ENCODE assay signal across 13 mouse cellular contexts in genomic region chr15:83746311-83746710, GRCm38 (mm10). TPM values are rescaled to one million over a fixed set of nuclear protein-coding genes. Genes with fewer than 3 reads are reported as not detected.
DNase-seq lines count a peak whose midpoint lies in the region; ATAC-seq and TF ChIP-seq lines count a peak whose summit lies in the region.
"Had no signal": no experiment of that assay in that cellular context is flagged by ENCODE, and none has a peak within 500 bp of the region (broad histone marks: within the 10 kb centered on the region; RNA-seq: fewer than 3 reads in every experiment).

No protein-coding gene starts in this region.

- H3K4me1 ChIP-seq in heart, embryonic 13.5 days: peaks cover 22% of the 10 kb centered on the region
- peaks cover 2% of the 10 kb centered on the region for H3K4me1 ChIP-seq in stomach, embryonic 16.5 days (ENCODE audit: control insufficient read depth, insufficient read depth, low read length)
- H3K4me1 ChIP-seq in stomach, postnatal 0 days (replicated peaks; ENCODE audit: control insufficient read depth, insufficient read depth): no peaks in the 10 kb centered on the region
- H3K4me1 ChIP-seq: liver, embryonic 13.5 days had no signal

- intact Hi-C loops in heart, postnatal 36 days (cut with DNase I): no loop called here
- intact Hi-C loops in left cerebral cortex, postnatal 14 days (cut with DNase I): no loop called here

- no peaks in the 10 kb centered on the region for H3K36me3 ChIP-seq in heart, embryonic 13.5 days
- no peaks in the 10 kb centered on the region for H3K36me3 ChIP-seq in stomach, embryonic 16.5 days (ENCODE audit: control insufficient read depth, insufficient read depth, low read length)
- no peaks in the 10 kb centered on the region for H3K36me3 ChIP-seq in stomach, postnatal 0 days (ENCODE audit: control insufficient read depth, insufficient read depth, low read length)
- H3K36me3 ChIP-seq: liver, embryonic 13.5 days had no signal

- peak overlapping the region; percentile 58 for H3K27ac ChIP-seq in heart, embryonic 13.5 days (replicated peaks)
- H3K27ac ChIP-seq in stomach, embryonic 16.5 days (ENCODE audit: low read length): no peak overlapping the region
- no peak overlapping the region for H3K27ac ChIP-seq in stomach, postnatal 0 days (replicated peaks)
- H3K27ac ChIP-seq: forebrain, embryonic 13.5 days; liver, embryonic 13.5 days had no signal

- no peak for TF ChIP-seq CTCF in stomach, postnatal 0 days (IDR thresholded peaks at IDR 0.05; ENCODE audit: low read depth)

- no peak for TF ChIP-seq EP300 in stomach, postnatal 0 days (optimal IDR thresholded peaks at IDR 0.05)

- H3K4me2 ChIP-seq in heart, embryonic 13.5 days: 0 out of 2 replicates have a peak overlapping the region, but pooled peaks have one; percentile 0
- H3K4me2 ChIP-seq in stomach, embryonic 16.5 days (ENCODE audit: low read depth, low read length): no peak overlapping the region
- no peak overlapping the region for H3K4me2 ChIP-seq in stomach, postnatal 0 days (replicated peaks; ENCODE audit: low read depth)
- H3K4me2 ChIP-seq: forebrain, embryonic 13.5 days; liver, embryonic 13.5 days; midbrain, embryonic 11.5 days had no signal

- H3K27me3 ChIP-seq in heart, embryonic 13.5 days (replicated peaks): peaks cover 13% of the 10 kb centered on the region
- H3K27me3 ChIP-seq in stomach, embryonic 16.5 days (ENCODE audit: control insufficient read depth, insufficient read depth, low read length): no peaks in the 10 kb centered on the region; the same call in 1 of the 2 replicates
- no peaks in the 10 kb centered on the region for H3K27me3 ChIP-seq in stomach, postnatal 0 days (ENCODE audit: control insufficient read depth, insufficient read depth, low read length)
- H3K27me3 ChIP-seq: liver, embryonic 13.5 days had no signal

- WGBS in heart, embryonic 13.5 days: 31% methylated on average over 16 of the region's 16 CpGs
- WGBS in stomach, embryonic 16.5 days: 41% methylated on average over 16 of the region's 16 CpGs
- WGBS in stomach, postnatal 0 days: 42% methylated on average over 16 of the region's 16 CpGs

- no peaks in the 10 kb centered on the region for H3K9me3 ChIP-seq in heart, embryonic 13.5 days
- no peaks in the 10 kb centered on the region for H3K9me3 ChIP-seq in stomach, embryonic 16.5 days (replicated peaks; ENCODE audit: control insufficient read depth, low read length)
- no peaks in the 10 kb centered on the region for H3K9me3 ChIP-seq in stomach, postnatal 0 days (ENCODE audit: control insufficient read depth, low read length)
- H3K9me3 ChIP-seq: forebrain, embryonic 13.5 days; liver, embryonic 13.5 days had no signal

- no peak for ATAC-seq in heart, embryonic 13.5 days (ENCODE audit: extremely low read depth, insufficient number of reproducible peaks, low FRiP score, low TSS enrichment)
- peak; percentile 13; the same call in 1 of the 2 replicates for ATAC-seq in stomach, embryonic 16.5 days (ENCODE audit: insufficient read depth, low FRiP score)
- ATAC-seq in stomach, postnatal 0 days (ENCODE audit: low FRiP score, low TSS enrichment): no peak
- ATAC-seq: forebrain, embryonic 13.5 days had no signal

- H3K4me3 ChIP-seq in heart, embryonic 13.5 days: no peak overlapping the region
- no peak overlapping the region for H3K4me3 ChIP-seq in stomach, embryonic 16.5 days (replicated peaks; ENCODE audit: low read length)
- H3K4me3 ChIP-seq in stomach, postnatal 0 days (ENCODE audit: low read depth, low read length): no peak overlapping the region
- H3K4me3 ChIP-seq: forebrain, embryonic 13.5 days; liver, embryonic 13.5 days had no signal

- no peak overlapping the region for H3K9ac ChIP-seq in heart, embryonic 13.5 days
- no peak overlapping the region for H3K9ac ChIP-seq in stomach, embryonic 16.5 days (ENCODE audit: low read length)
- H3K9ac ChIP-seq in stomach, postnatal 0 days (ENCODE audit: low read length): no peak overlapping the region
- H3K9ac ChIP-seq: forebrain, embryonic 13.5 days; liver, embryonic 13.5 days had no signal

- no peak for DNase-seq in heart, postnatal 36 days
- DNase-seq in stomach, postnatal 0 days (ENCODE audit: low spot score): no peak
- peak; percentile 86 to 88 for DNase-seq in left cerebral cortex, postnatal 14 days (ENCODE audit: low spot score in 2 of 2)
- DNase-seq in cerebellum, adult 18-20 months: no peak
- DNase-seq in spleen, postnatal 10 days (ENCODE audit: low spot score in 2 of 2): no peak
- no peak for DNase-seq in thymus, postnatal 10 days (ENCODE audit: low spot score in 2 of 2)
- DNase-seq: kidney, adult 8-10 months; liver, embryonic 13.5 days had no signal

RNA-seq across cellular contexts. Expression of gene Scube1, which starts 21.5 kb away (rescaled TPM):
- 9.1 and 11.0 TPM in 2 replicates for polyA plus RNA-seq in heart, embryonic 13.5 days (2015; fragmentation: Nextera tagmentation; extraction: Ambion mirVana)
- total RNA-seq in heart, postnatal 36 days (2021): 1 to 10 TPM; 1.3 TPM
- polyA plus RNA-seq in stomach, embryonic 16.5 days (2015; fragmentation: Nextera tagmentation; extraction: Ambion mirVana): 12.9 and 14.3 TPM in 2 replicates
- 5.0 and 5.5 TPM in 2 replicates for polyA plus RNA-seq in stomach, postnatal 0 days (2015; fragmentation: Nextera tagmentation; extraction: Ambion mirVana)
- 10 to 100 TPM; 58.6 to 65.6 TPM for total RNA-seq in left cerebral cortex, postnatal 14 days (2021)
- total RNA-seq: neutrophil, adult 5-6 weeks had no signal

RNA-seq across cellular contexts. Expression of gene Mpped1, which starts 33.0 kb away (rescaled TPM):
- polyA plus RNA-seq in heart, embryonic 13.5 days (2015; fragmentation: Nextera tagmentation; extraction: Ambion mirVana): 0.14 and 0.41 TPM in 2 replicates
- total RNA-seq in heart, postnatal 36 days (2021): not detected
- 0.37 and 0.61 TPM in 2 replicates for polyA plus RNA-seq in stomach, embryonic 16.5 days (2015; fragmentation: Nextera tagmentation; extraction: Ambion mirVana)
- 0.08 and 0.10 TPM in 2 replicates for polyA plus RNA-seq in stomach, postnatal 0 days (2015; fragmentation: Nextera tagmentation; extraction: Ambion mirVana)
- total RNA-seq in left cerebral cortex, postnatal 14 days (2021): 100 to 1,000 TPM; 217 to 234 TPM
- total RNA-seq: neutrophil, adult 5-6 weeks had no signal

Comparison
In these comparisons a context has a peak if more than half of its experiments do, and no peak if none do; other contexts are left out.
1. DNase-seq: peak in left cerebral cortex, postnatal 14 days (2 of 2); none in heart, postnatal 36 days (0 of 2), stomach, postnatal 0 days (single experiment), cerebellum, adult 18-20 months (0 of 2), spleen, postnatal 10 days (0 of 2) and thymus, postnatal 10 days (0 of 2).